In genomic region chr11:89299116-89299783, GRCm38 (mm10) we compare ENCODE assay signal across 8 mouse cellular contexts. TPM values are rescaled to one million over a fixed set of nuclear protein-coding genes. Genes with fewer than 3 reads are reported as not detected.
DNase-seq lines count a peak whose midpoint lies in the region; ATAC-seq and TF ChIP-seq lines count a peak whose summit lies in the region.

No protein-coding gene starts in this region.

- no peaks in the 10 kb centered on the region for H3K36me3 ChIP-seq in thymus, adult 2 months (ENCODE audit: control insufficient read depth, insufficient read depth, low read length)
- no peaks in the 10 kb centered on the region for H3K36me3 ChIP-seq in hindbrain, postnatal 0 days (ENCODE audit: insufficient read depth, low read length)
- no peaks in the 10 kb centered on the region for H3K36me3 ChIP-seq in lung, postnatal 0 days (ENCODE audit: insufficient read depth, low read length)

- WGBS in thymus, adult 2 months = 5% methylated on average over 33 of the region's 36 CpGs
- WGBS in hindbrain, postnatal 0 days = under 1% methylated on average over 32 of the region's 36 CpGs
- WGBS in lung, postnatal 0 days = under 1% methylated on average over 26 of the region's 36 CpGs

- no peak for TF ChIP-seq CTCF in thymus, adult 2 months (IDR thresholded peaks at IDR 0.05; ENCODE audit: borderline replicate concordance, control insufficient read depth, extremely low read depth, insufficient read depth, low read length, poor library complexity)
- TF ChIP-seq CTCF in hindbrain, postnatal 0 days (IDR thresholded peaks at IDR 0.05; ENCODE audit: low read depth) = no peak
- TF ChIP-seq CTCF in lung, postnatal 0 days (IDR thresholded peaks at IDR 0.05) = no peak

- no peak for ATAC-seq in hindbrain, postnatal 0 days
- no peak for ATAC-seq in lung, postnatal 0 days

- H3K4me1 ChIP-seq in thymus, adult 2 months (replicated peaks; ENCODE audit: control insufficient read depth, insufficient read depth, low read length) = peaks cover 17% of the 10 kb centered on the region
- peaks cover 5% of the 10 kb centered on the region; the same call in 1 of the 2 replicates for H3K4me1 ChIP-seq in hindbrain, postnatal 0 days (ENCODE audit: insufficient read depth, low read length)
- peaks cover 16% of the 10 kb centered on the region; the same call in 1 of the 2 replicates for H3K4me1 ChIP-seq in lung, postnatal 0 days (ENCODE audit: insufficient read depth, low read depth, low read length)

- H3K9me3 ChIP-seq in hindbrain, postnatal 0 days (ENCODE audit: low read length) = no peaks in the 10 kb centered on the region
- H3K9me3 ChIP-seq in lung, postnatal 0 days (ENCODE audit: low read length) = no peaks in the 10 kb centered on the region

- no peak overlapping the region for H3K4me3 ChIP-seq in thymus, adult 2 months (ENCODE audit: control insufficient read depth, insufficient read depth, low read length)
- H3K4me3 ChIP-seq in hindbrain, postnatal 0 days (ENCODE audit: low read length) = peak overlapping the region; percentile 45
- H3K4me3 ChIP-seq in lung, postnatal 0 days (ENCODE audit: low read depth, low read length) = peak overlapping the region; percentile 35

- H3K27me3 ChIP-seq in thymus, adult 2 months (ENCODE audit: control insufficient read depth, insufficient read depth, low read length) = peaks cover 22% of the 10 kb centered on the region
- 0 out of 2 replicates have a peak, but pooled peaks cover 3% of the 10 kb centered on the region for H3K27me3 ChIP-seq in hindbrain, postnatal 0 days (ENCODE audit: insufficient read depth, low read length)
- peaks cover 21% of the 10 kb centered on the region for H3K27me3 ChIP-seq in lung, postnatal 0 days (replicated peaks; ENCODE audit: insufficient read depth, low read length)

- H3K9ac ChIP-seq in hindbrain, postnatal 0 days (replicated peaks; ENCODE audit: low read length) = peak overlapping the region; percentile 41; the same call in 1 of the 2 replicates
- no peak overlapping the region for H3K9ac ChIP-seq in lung, postnatal 0 days (replicated peaks; ENCODE audit: low read depth)

- DNase-seq in cerebellum, postnatal 10 days = peak; percentile 53 to 57
- DNase-seq in cerebellum, postnatal 36 days = no peak
- DNase-seq in thymus, postnatal 4 days = peak; percentile 23
- no peak for DNase-seq in thymus, adult 2 months
- peak; percentile 61 for DNase-seq in hindbrain, postnatal 0 days (ENCODE audit: low spot score)
- DNase-seq in lung, postnatal 0 days (ENCODE audit: low spot score) = peak; percentile 52
- DNase-seq in yolk sac, embryonic 10.5 days (ENCODE audit: low spot score) = peak; percentile 34
- no peak for DNase-seq in ovary, adult 18-20 months (ENCODE audit: low spot score)

- H3K4me2 ChIP-seq in hindbrain, postnatal 0 days (ENCODE audit: low read depth, low read length) = peak overlapping the region; percentile 91
- peak overlapping the region; percentile 87 for H3K4me2 ChIP-seq in lung, postnatal 0 days (replicated peaks; ENCODE audit: low read depth, low read length)

- H3K27ac ChIP-seq in thymus, adult 2 months (ENCODE audit: control insufficient read depth, insufficient read depth, low read length) = no peak overlapping the region
- H3K27ac ChIP-seq in hindbrain, postnatal 0 days = 0 out of 2 replicates have a peak overlapping the region, but pooled peaks have one; percentile 36
- H3K27ac ChIP-seq in lung, postnatal 0 days (ENCODE audit: low read length) = no peak overlapping the region

- TF ChIP-seq POLR2A in thymus, adult 2 months (IDR thresholded peaks at IDR 0.05; ENCODE audit: control insufficient read depth, extremely low read depth, insufficient read depth, low read length, poor library complexity) = no peak

- no peak for TF ChIP-seq EP300 in lung, postnatal 0 days (IDR thresholded peaks at IDR 0.05)

RNA-seq across cellular contexts. Expression of gene Nog, which starts 2.9 kb away (rescaled TPM):
- 0.26 and 0.53 TPM in 2 replicates for polyA plus RNA-seq in thymus, adult 2 months (2012; rRNA removed)
- total RNA-seq in hindbrain, postnatal 0 days (2014; rRNA removed) = 18.0 and 20.5 TPM in 2 replicates
- polyA plus RNA-seq in hindbrain, postnatal 0 days (2015; fragmentation: Nextera tagmentation; extraction: Ambion mirVana) = 5.2 and 5.7 TPM in 2 replicates
- 0.86 and 0.95 TPM in 2 replicates for polyA plus RNA-seq in lung, postnatal 0 days (2015; fragmentation: Nextera tagmentation; extraction: Ambion mirVana)

Comparison
In these comparisons a context has a peak if more than half of its experiments do, and no peak if none do; other contexts are left out.
1. DNase-seq: peak in cerebellum, postnatal 10 days (2 of 2), thymus, postnatal 4 days (single experiment), hindbrain, postnatal 0 days (single experiment), lung, postnatal 0 days (single experiment) and yolk sac, embryonic 10.5 days (single experiment); none in cerebellum, postnatal 36 days (0 of 2), thymus, adult 2 months (single experiment) and ovary, adult 18-20 months (single experiment).